Mouse (Mus musculus) thymus, adult 2 months (tissue): ENCODE data around the gene Nt5dc1. TPM values are rescaled to one million over a fixed set of nuclear protein-coding genes. Genes with fewer than 3 reads are reported as not detected.

ENCODE experiments used
- DNase-seq: peaks from one replicate; pipeline ENCODE4 v3.0.0; 2021
- H3K27ac ChIP-seq: fragments of 200-500 bp; 2 replicates; pipeline ENCODE4 v1.5.1; 2012; ENCODE audit warnings: low read length, control low read depth; ENCODE audit not compliant: control insufficient read depth, insufficient read depth
- H3K27me3 ChIP-seq: fragments of 200-500 bp; 2 replicates; pipeline ENCODE4 v1.6.1; 2012; ENCODE audit warnings: mild to moderate bottlenecking, low read length, moderate library complexity, mixed read lengths; ENCODE audit not compliant: control insufficient read depth, insufficient read depth
- H3K36me3 ChIP-seq: fragments of 200-500 bp; 2 replicates; pipeline ENCODE4 v1.6.1; 2012; ENCODE audit warnings: mild to moderate bottlenecking, low read length, moderate library complexity; ENCODE audit not compliant: control insufficient read depth, insufficient read depth
- H3K4me1 ChIP-seq: fragments of 200-500 bp; replicated peaks from 2 replicates; pipeline ENCODE4 v1.6.1; 2012; ENCODE audit warnings: low read length; ENCODE audit not compliant: control insufficient read depth, insufficient read depth
- H3K4me3 ChIP-seq: fragments of 200-500 bp; 2 replicates; pipeline ENCODE4 v1.5.1; 2012; ENCODE audit warnings: mild to moderate bottlenecking, low read length, control low read depth, moderate library complexity; ENCODE audit not compliant: control insufficient read depth, insufficient read depth
- CTCF ChIP-seq: fragments of 200-500 bp; IDR thresholded peaks from 2 replicates; pipeline ENCODE4 v1.5.1; 2012; ENCODE audit warnings: mild to moderate bottlenecking, control low read depth, low read length, moderate library complexity, borderline replicate concordance; ENCODE audit not compliant: control insufficient read depth, poor library complexity, insufficient read depth; ENCODE audit errors: extremely low read depth
- POLR2A ChIP-seq: fragments of 200-500 bp; IDR thresholded peaks from 2 replicates; pipeline ENCODE4 v1.6.1; 2012; ENCODE audit warnings: mild to moderate bottlenecking, low read length, control low read depth, moderate library complexity; ENCODE audit not compliant: control insufficient read depth, poor library complexity, insufficient read depth; ENCODE audit errors: extremely low read depth
- WGBS: fragments of 180-500 bp; shearing (Covaris S2); methylation state at CpG from one replicate; pipeline ENCODE4 v1.1.7; 2018; 5-methylcytosine and 5-hydroxymethylcytosine counted together
- polyA plus RNA-seq: library from polyadenylated mRNA; depleted of rRNA; stranded (reverse); fragments of >200 nt; gene quantifications from 2 replicates; pipeline ENCODE4 v1.2.3, GENCODE M21; 2012

Nt5dc1 gene
- polyA plus RNA-seq, 1 experiment = 9.4 TPM

DNA sequence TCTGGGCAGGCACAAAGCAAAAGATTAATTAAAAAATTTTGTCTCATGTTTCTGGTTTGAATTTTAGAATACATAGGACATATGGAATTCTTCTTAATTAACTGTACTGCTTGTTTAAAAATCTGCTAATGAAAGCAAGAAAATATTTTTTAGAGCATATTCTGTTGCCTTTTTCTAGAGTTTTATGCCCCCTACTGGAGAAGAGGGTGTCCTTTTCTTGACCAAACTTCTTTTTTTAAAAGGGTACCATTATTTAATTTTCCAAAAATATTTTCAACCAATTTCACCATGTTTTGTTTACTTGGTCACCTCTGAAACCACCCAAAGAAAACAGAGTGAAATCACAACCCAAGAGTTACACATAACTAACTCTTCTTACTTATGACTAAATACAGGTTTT lies 19.1 kb downstream of the Nt5dc1 start:
- Histone ChIP-seq H3K27me3 (no peaks in the 10 kb centered on the region), H3K4me1 (no peaks in the 10 kb centered on the region), H3K36me3 (peaks cover 20% of the 10 kb centered on the region), H3K27ac (no peak overlapping the region), H3K4me3 (no peak overlapping the region)
- no peak for DNase-seq
- no peak for TF ChIP-seq POLR2A
- TF ChIP-seq CTCF = no peak

- TF ChIP-seq CTCF = no peak
- no peak for TF ChIP-seq POLR2A
- Histone ChIP-seq H3K4me3 (no peak overlapping the region), H3K4me1 (no peaks in the 10 kb centered on the region), H3K27ac (no peak overlapping the region), H3K36me3 (peaks cover 11% of the 10 kb centered on the region), H3K27me3 (no peaks in the 10 kb centered on the region)
- WGBS = over 99% methylated on average over 4 of the region's 4 CpGs
- DNase-seq = no peak
Observed at GRCm38 (mm10) chr10:34396959-34397358, 21.4 kb downstream of the Nt5dc1 start.

GRCm38 (mm10) chr10:34389681-34390080 lies 28.7 kb downstream of the Nt5dc1 start, which contains the start of gene Col10a1:
TSS of gene Col10a1 (plus strand) at chr10:34389981.
- DNase-seq = no peak
- 95% methylated on average over 8 of the region's 8 CpGs for WGBS

GRCm38 (mm10) chr10:34385636-34386035 lies 32.7 kb downstream of the Nt5dc1 start:
- no peaks in the 10 kb centered on the region for H3K4me1 ChIP-seq
- peaks cover 3% of the 10 kb centered on the region; the same call in 1 of the 2 replicates for H3K36me3 ChIP-seq
- TF ChIP-seq POLR2A (no peak), CTCF (no peak)
- no peaks in the 10 kb centered on the region for H3K27me3 ChIP-seq
- H3K27ac ChIP-seq = no peak overlapping the region
- no peak overlapping the region for H3K4me3 ChIP-seq
- WGBS = 92% methylated on average over 5 of the region's 5 CpGs
- DNase-seq = no peak

More at GRCm38 (mm10) chr10:34389681-34390080, 28.7 kb downstream of the Nt5dc1 start, which contains the start of gene Col10a1:
- TF ChIP-seq POLR2A = no peak
- TF ChIP-seq CTCF = no peak
- no peak within 1 kb of the TSS for H3K4me3 ChIP-seq
- no peaks in the 10 kb centered on the region for H3K27me3 ChIP-seq
- H3K4me1 ChIP-seq = no peaks in the 10 kb centered on the region
- H3K27ac ChIP-seq = no peak within 1 kb of the TSS
- peaks cover 3% of the 10 kb centered on the region; the same call in 1 of the 2 replicates for H3K36me3 ChIP-seq

DNA sequence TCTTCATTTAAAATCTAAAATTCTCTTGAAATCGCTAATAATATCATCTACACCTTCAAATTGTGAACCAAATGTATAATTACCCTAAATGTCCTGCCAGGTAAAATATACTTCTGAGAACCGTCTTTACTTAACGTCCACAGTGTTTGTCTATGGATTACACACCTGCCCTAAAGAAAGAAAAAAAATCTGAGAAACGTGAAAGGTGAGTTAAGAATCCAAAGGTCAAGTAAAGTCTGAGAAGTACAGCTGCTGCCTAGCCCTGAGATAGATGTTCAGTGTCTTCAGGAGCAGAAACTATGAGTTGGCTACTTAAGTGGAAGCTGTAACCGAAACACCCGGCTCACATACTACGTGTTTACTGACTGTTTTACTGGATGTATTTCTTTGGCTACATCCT lies 45.0 kb downstream of the Nt5dc1 start:
- DNase-seq = no peak
- Histone ChIP-seq H3K4me3 (no peak overlapping the region), H3K27ac (no peak overlapping the region), H3K36me3 (no peaks in the 10 kb centered on the region), H3K4me1 (no peaks in the 10 kb centered on the region), H3K27me3 (no peaks in the 10 kb centered on the region)
- TF ChIP-seq CTCF (no peak), POLR2A (no peak)
- WGBS = 97% methylated on average over 7 of the region's 7 CpGs

DNA sequence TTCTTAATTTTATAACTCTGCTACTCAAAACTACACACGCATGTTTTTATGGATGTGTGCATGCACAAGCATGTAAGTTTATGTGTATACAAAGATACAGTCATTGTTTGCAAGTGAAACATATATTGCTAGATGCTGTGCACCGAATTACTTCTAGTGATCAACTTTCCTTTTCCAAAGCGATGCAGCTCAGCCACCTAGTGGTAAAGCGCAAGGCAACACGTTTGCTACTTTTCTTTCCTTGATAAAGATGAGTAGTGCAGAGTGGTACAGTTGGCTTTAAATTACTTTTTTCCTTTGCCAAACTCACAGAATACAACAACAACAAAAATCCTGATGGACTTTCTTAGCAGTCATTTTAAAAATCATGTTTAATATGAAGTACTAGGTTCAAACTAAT lies 50.2 kb downstream of the Nt5dc1 start:
- no peak for DNase-seq
- 73% methylated on average over 5 of the region's 5 CpGs for WGBS
- TF ChIP-seq POLR2A = no peak
- no peak for TF ChIP-seq CTCF
- Histone ChIP-seq H3K4me1 (no peaks in the 10 kb centered on the region), H3K4me3 (no peak overlapping the region), H3K36me3 (no peaks in the 10 kb centered on the region), H3K27ac (no peak overlapping the region), H3K27me3 (no peaks in the 10 kb centered on the region)

- no peaks in the 10 kb centered on the region for H3K4me1 ChIP-seq
- no peak for DNase-seq
Observed at GRCm38 (mm10) chr10:34363756-34364155, 54.6 kb downstream of the Nt5dc1 start.

More at GRCm38 (mm10) chr10:34363756-34364155, 54.6 kb downstream of the Nt5dc1 start:
- H3K4me3 ChIP-seq = no peak overlapping the region
- H3K36me3 ChIP-seq = no peaks in the 10 kb centered on the region
- no peaks in the 10 kb centered on the region for H3K27me3 ChIP-seq
- no peak overlapping the region for H3K27ac ChIP-seq
- TF ChIP-seq CTCF = no peak
- TF ChIP-seq POLR2A = no peak
